Mouse (Mus musculus) liver, embryonic 13.5 days (tissue): ENCODE results near the gene Mrgprh. TPM values are rescaled to one million over a fixed set of nuclear protein-coding genes. Genes with fewer than 3 reads are reported as not detected.

Experiments used
- ATAC-seq: fragments of 200-750 bp; cut with Nextera tagmentation; 2 replicates; pipeline ENCODE4 v1.8.0; 2017; ENCODE audit warnings: low read depth, mild to moderate bottlenecking, moderate number of reproducible peaks, moderate library complexity
- DNase-seq: peaks from one replicate; pipeline ENCODE4 v3.0.0; 2022
- H3K27ac ChIP-seq: fragments of 300-500 bp; sonication (generic); 2 replicates; pipeline ENCODE4 v1.5.1; 2015; ENCODE audit warnings: moderate library complexity, mild to moderate bottlenecking, inconsistent platforms
- H3K27me3 ChIP-seq: fragments of 300-500 bp; sonication (generic); 2 replicates; pipeline ENCODE4 v1.6.1; 2015; ENCODE audit warnings: mild to moderate bottlenecking, inconsistent platforms
- H3K36me3 ChIP-seq: fragments of 300-500 bp; sonication (generic); 2 replicates; pipeline ENCODE4 v1.6.1; 2015; ENCODE audit warnings: mild to moderate bottlenecking, inconsistent platforms
- H3K4me1 ChIP-seq: fragments of 300-500 bp; sonication (generic); replicated peaks from 2 replicates; pipeline ENCODE4 v1.6.1; 2015; ENCODE audit warnings: inconsistent platforms
- H3K4me2 ChIP-seq: fragments of 300-500 bp; sonication (generic); 2 replicates; pipeline ENCODE4 v1.6.1; 2015; ENCODE audit warnings: inconsistent platforms, mild to moderate bottlenecking, moderate library complexity
- H3K4me3 ChIP-seq: fragments of 300-500 bp; sonication (generic); replicated peaks from 2 replicates; pipeline ENCODE4 v1.5.1; 2015; ENCODE audit warnings: mild to moderate bottlenecking, inconsistent platforms
- H3K9ac ChIP-seq: fragments of 300-500 bp; sonication (generic); 2 replicates; pipeline ENCODE4 v1.6.1; 2015; ENCODE audit warnings: mild to moderate bottlenecking, inconsistent platforms
- H3K9me3 ChIP-seq: fragments of 300-500 bp; sonication (generic); replicated peaks from 2 replicates; pipeline ENCODE4 v1.6.1; 2016; ENCODE audit warnings: inconsistent platforms
- WGBS: fragments of 180-500 bp; shearing (Covaris S2); methylation state at CpG from one replicate; pipeline ENCODE4 v1.1.7; 2015; ENCODE audit not compliant: insufficient replicate concordance; 5-methylcytosine and 5-hydroxymethylcytosine counted together
- polyA plus RNA-seq: library from polyadenylated mRNA; unstranded; fragments of >200 nt; fragmentation: Nextera tagmentation; extraction: Ambion mirVana; gene quantifications from 2 replicates; pipeline ENCODE4 v1.2.1, GENCODE M21; 2015

Mrgprh gene
- polyA plus RNA-seq: not detected in 2 replicates

GRCm38 (mm10) chr17:12875734-12876133 is at the start of gene Mrgprh:
Mrgprh (plus strand) TSS chr17:12876034.
- Histone ChIP-seq H3K4me2 (no peak within 1 kb of the TSS), H3K27ac (no peak within 1 kb of the TSS), H3K9ac (no peak within 1 kb of the TSS), H3K9me3 (no peaks in the 10 kb centered on the region), H3K36me3 (no peaks in the 10 kb centered on the region), H3K4me3 (no peak within 1 kb of the TSS), H3K27me3 (peaks cover 32% of the 10 kb centered on the region), H3K4me1 (peaks cover 7% of the 10 kb centered on the region; the same call in 1 of the 2 replicates)
- DNase-seq (no peak), ATAC-seq (no peak)
- 47% methylated on average over 5 of the region's 5 CpGs for WGBS

- WGBS: 48% methylated on average over 5 of the region's 5 CpGs
- H3K36me3 ChIP-seq: no peaks in the 10 kb centered on the region
- ATAC-seq: no peak
- H3K27ac ChIP-seq: no peak overlapping the region
- no peaks in the 10 kb centered on the region for H3K9me3 ChIP-seq
- no peak for DNase-seq
- no peaks in the 10 kb centered on the region for H3K4me1 ChIP-seq
- H3K27me3 ChIP-seq: no peaks in the 10 kb centered on the region
- H3K4me3 ChIP-seq: no peak overlapping the region
- H3K4me2 ChIP-seq: no peak overlapping the region
- H3K9ac ChIP-seq: no peak overlapping the region
Observed at GRCm38 (mm10) chr17:12830351-12830750, 45.5 kb upstream of the Mrgprh start.

GRCm38 (mm10) chr17:12832231-12832630 is 43.6 kb upstream of the Mrgprh start:
- no peak overlapping the region for H3K27ac ChIP-seq
- no peaks in the 10 kb centered on the region for H3K36me3 ChIP-seq
- 83% methylated on average over 3 of the region's 3 CpGs for WGBS
- H3K27me3 ChIP-seq: no peaks in the 10 kb centered on the region
- H3K4me1 ChIP-seq: no peaks in the 10 kb centered on the region
- H3K9ac ChIP-seq: no peak overlapping the region
- no peak overlapping the region for H3K4me2 ChIP-seq
- H3K4me3 ChIP-seq: no peak overlapping the region
- DNase-seq (no peak), ATAC-seq (no peak)
- H3K9me3 ChIP-seq: no peaks in the 10 kb centered on the region

GRCm38 (mm10) chr17:12832657-12833056 is 43.2 kb upstream of the Mrgprh start:
- DNase-seq (no peak), ATAC-seq (no peak)
- 68% methylated on average over 4 of the region's 4 CpGs for WGBS
- Histone ChIP-seq H3K9ac (no peak overlapping the region), H3K4me1 (no peaks in the 10 kb centered on the region), H3K27me3 (no peaks in the 10 kb centered on the region), H3K9me3 (no peaks in the 10 kb centered on the region), H3K27ac (no peak overlapping the region), H3K4me3 (no peak overlapping the region), H3K4me2 (no peak overlapping the region), H3K36me3 (no peaks in the 10 kb centered on the region)

- Histone ChIP-seq H3K4me1 (no peaks in the 10 kb centered on the region), H3K9me3 (no peaks in the 10 kb centered on the region), H3K9ac (no peak overlapping the region), H3K4me2 (no peak overlapping the region), H3K36me3 (no peaks in the 10 kb centered on the region), H3K27me3 (no peaks in the 10 kb centered on the region), H3K27ac (no peak overlapping the region), H3K4me3 (no peak overlapping the region)
- DNase-seq (no peak), ATAC-seq (no peak)
- 57% methylated on average over 3 of the region's 3 CpGs for WGBS
Observed at GRCm38 (mm10) chr17:12834317-12834716, 41.5 kb upstream of the Mrgprh start.

GRCm38 (mm10) chr17:12834826-12835225 is 41.0 kb upstream of the Mrgprh start:
- ATAC-seq (no peak), DNase-seq (no peak)
- 56% methylated on average over 3 of the region's 3 CpGs for WGBS
- Histone ChIP-seq H3K4me3 (no peak overlapping the region), H3K36me3 (no peaks in the 10 kb centered on the region), H3K27me3 (no peaks in the 10 kb centered on the region), H3K9me3 (no peaks in the 10 kb centered on the region), H3K27ac (no peak overlapping the region), H3K4me1 (no peaks in the 10 kb centered on the region), H3K4me2 (no peak overlapping the region), H3K9ac (no peak overlapping the region)

GRCm38 (mm10) chr17:12835738-12836137 is 40.1 kb upstream of the Mrgprh start:
- Histone ChIP-seq H3K9me3 (no peaks in the 10 kb centered on the region), H3K36me3 (no peaks in the 10 kb centered on the region), H3K4me1 (no peaks in the 10 kb centered on the region), H3K4me3 (no peak overlapping the region), H3K4me2 (no peak overlapping the region), H3K9ac (no peak overlapping the region), H3K27me3 (no peaks in the 10 kb centered on the region), H3K27ac (no peak overlapping the region)
- DNase-seq (no peak), ATAC-seq (no peak)
- WGBS: 68% methylated on average over 5 of the region's 5 CpGs

GRCm38 (mm10) chr17:12839475-12840267 is 36.2 kb upstream of the Mrgprh start:
- 57% methylated on average over 10 of the region's 10 CpGs for WGBS
- Histone ChIP-seq H3K4me3 (no peak overlapping the region), H3K4me1 (no peaks in the 10 kb centered on the region), H3K9ac (no peak overlapping the region), H3K36me3 (no peaks in the 10 kb centered on the region), H3K9me3 (no peaks in the 10 kb centered on the region), H3K4me2 (no peak overlapping the region), H3K27me3 (no peaks in the 10 kb centered on the region), H3K27ac (no peak overlapping the region)
- no peak for DNase-seq
- ATAC-seq: no peak

GRCm38 (mm10) chr17:12843826-12844225 is 32.0 kb upstream of the Mrgprh start:
- H3K9ac ChIP-seq: no peak overlapping the region

GRCm38 (mm10) chr17:12844540-12844939 is 31.3 kb upstream of the Mrgprh start:
- H3K9me3 ChIP-seq: no peaks in the 10 kb centered on the region
- H3K27ac ChIP-seq: no peak overlapping the region
- DNase-seq (no peak), ATAC-seq (no peak)
- WGBS: 80% methylated on average over 4 of the region's 4 CpGs
- no peaks in the 10 kb centered on the region for H3K36me3 ChIP-seq
- 0 out of 2 replicates have a peak, but pooled peaks cover 4% of the 10 kb centered on the region for H3K27me3 ChIP-seq
- no peak overlapping the region for H3K4me2 ChIP-seq
- H3K4me1 ChIP-seq: no peaks in the 10 kb centered on the region
- H3K4me3 ChIP-seq: no peak overlapping the region
- no peak overlapping the region for H3K9ac ChIP-seq

More at GRCm38 (mm10) chr17:12843826-12844225, 32.0 kb upstream of the Mrgprh start:
- no peaks in the 10 kb centered on the region for H3K27me3 ChIP-seq
- no peak overlapping the region for H3K27ac ChIP-seq
- DNase-seq (no peak), ATAC-seq (no peak)
- 38% methylated on average over 6 of the region's 6 CpGs for WGBS
- H3K4me2 ChIP-seq: no peak overlapping the region
- H3K9me3 ChIP-seq: no peaks in the 10 kb centered on the region
- no peak overlapping the region for H3K4me3 ChIP-seq
- no peaks in the 10 kb centered on the region for H3K4me1 ChIP-seq
- H3K36me3 ChIP-seq: no peaks in the 10 kb centered on the region

GRCm38 (mm10) chr17:12845862-12846261 is 30.0 kb upstream of the Mrgprh start:
- 34% methylated on average over 5 of the region's 5 CpGs for WGBS
- H3K4me2 ChIP-seq: no peak overlapping the region
- H3K4me1 ChIP-seq: no peaks in the 10 kb centered on the region
- no peaks in the 10 kb centered on the region for H3K9me3 ChIP-seq
- no peak overlapping the region for H3K9ac ChIP-seq
- H3K27me3 ChIP-seq: 0 out of 2 replicates have a peak, but pooled peaks cover 7% of the 10 kb centered on the region
- ATAC-seq (no peak), DNase-seq (no peak)
- no peaks in the 10 kb centered on the region for H3K36me3 ChIP-seq
- H3K4me3 ChIP-seq: no peak overlapping the region
- H3K27ac ChIP-seq: no peak overlapping the region

GRCm38 (mm10) chr17:12846474-12846873 is 29.4 kb upstream of the Mrgprh start:
- Histone ChIP-seq H3K4me3 (no peak overlapping the region), H3K27me3 (0 out of 2 replicates have a peak, but pooled peaks cover 7% of the 10 kb centered on the region), H3K4me1 (no peaks in the 10 kb centered on the region), H3K9ac (no peak overlapping the region), H3K4me2 (no peak overlapping the region), H3K9me3 (no peaks in the 10 kb centered on the region), H3K27ac (no peak overlapping the region), H3K36me3 (no peaks in the 10 kb centered on the region)
- DNase-seq (no peak), ATAC-seq (no peak)
- WGBS: 57% methylated on average over 5 of the region's 5 CpGs
